Mouse (Mus musculus) stomach, embryonic 15.5 days (tissue): Measurements from ENCODE around the gene Gm49387. TPM values are rescaled to one million over a fixed set of nuclear protein-coding genes. Genes with fewer than 3 reads are reported as not detected.
A peak's percentile ranks its signal among the peaks of the same experiment; 100 is the strongest.

Source experiments
- ATAC-seq: fragments of 200-750 bp; cut with Nextera tagmentation; 2 replicates; pipeline ENCODE4 v1.8.0; 2017; ENCODE audit warnings: low read depth, moderate number of reproducible peaks, moderate TSS enrichment; ENCODE audit not compliant: insufficient read depth, low FRiP score
- H3K27ac ChIP-seq: fragments of 300-500 bp; sonication (generic); 2 replicates; pipeline ENCODE4 v1.5.1; 2015; ENCODE audit warnings: mild to moderate bottlenecking, inconsistent platforms
- H3K27me3 ChIP-seq: fragments of 300-500 bp; sonication (generic); replicated peaks from 2 replicates; pipeline ENCODE4 v1.6.1; 2015; ENCODE audit warnings: inconsistent platforms
- H3K36me3 ChIP-seq: fragments of 300-500 bp; sonication (generic); 2 replicates; pipeline ENCODE4 v1.6.1; 2015; ENCODE audit warnings: inconsistent platforms
- H3K4me1 ChIP-seq: fragments of 300-500 bp; sonication (generic); 2 replicates; pipeline ENCODE4 v1.6.1; 2015; ENCODE audit warnings: inconsistent platforms
- H3K4me2 ChIP-seq: fragments of 300-500 bp; sonication (generic); 2 replicates; pipeline ENCODE4 v1.6.1; 2015; ENCODE audit warnings: mild to moderate bottlenecking, inconsistent platforms
- H3K4me3 ChIP-seq: fragments of 300-500 bp; sonication (generic); replicated peaks from 2 replicates; pipeline ENCODE4 v1.5.1; 2015; ENCODE audit warnings: inconsistent platforms
- H3K9ac ChIP-seq: fragments of 300-500 bp; sonication (generic); 2 replicates; pipeline ENCODE4 v1.6.1; 2015; ENCODE audit warnings: inconsistent platforms
- H3K9me3 ChIP-seq: fragments of 300-500 bp; sonication (generic); 2 replicates; pipeline ENCODE4 v1.6.1; 2016; ENCODE audit warnings: inconsistent platforms
- WGBS: fragments of 180-500 bp; shearing (Covaris S2); methylation state at CpG from one replicate; pipeline ENCODE4 v1.1.7; 2015; 5-methylcytosine and 5-hydroxymethylcytosine counted together
- polyA plus RNA-seq: library from polyadenylated mRNA; unstranded; fragments of >200 nt; fragmentation: Nextera tagmentation; extraction: Ambion mirVana; gene quantifications from 2 replicates; pipeline ENCODE4 v1.2.1, GENCODE M21; 2015

Gene Gm49387
- polyA plus RNA-seq, 1 experiment from 2014 or later, result not detected

- ATAC-seq, result 0 out of 2 replicates have a peak, but pooled peaks have one; percentile 5
- peaks cover 36% of the 10 kb centered on the region for H3K4me1 ChIP-seq
Observed at GRCm38 (mm10) chr14:31659501-31660181, 19.0 kb upstream of the Gm49387 start.

GRCm38 (mm10) chr14:31658126-31658680 lies 17.5 kb upstream of the Gm49387 start:
- Histone ChIP-seq H3K4me1 (peaks cover 27% of the 10 kb centered on the region), H3K9me3 (no peaks in the 10 kb centered on the region), H3K27ac (no peak overlapping the region), H3K4me2 (no peak overlapping the region), H3K4me3 (no peak overlapping the region), H3K9ac (no peak overlapping the region), H3K27me3 (no peaks in the 10 kb centered on the region), H3K36me3 (no peaks in the 10 kb centered on the region)
- no peak for ATAC-seq
- 88% methylated on average over 8 of the region's 8 CpGs for WGBS

More at GRCm38 (mm10) chr14:31659501-31660181, 19.0 kb upstream of the Gm49387 start:
- WGBS, result 58% methylated on average over 10 of the region's 10 CpGs
- Histone ChIP-seq H3K9ac (no peak overlapping the region), H3K4me3 (no peak overlapping the region), H3K27me3 (no peaks in the 10 kb centered on the region), H3K9me3 (no peaks in the 10 kb centered on the region), H3K4me2 (no peak overlapping the region), H3K27ac (peak overlapping the region; percentile 97), H3K36me3 (no peaks in the 10 kb centered on the region)

GRCm38 (mm10) chr14:31656857-31657645 lies 16.4 kb upstream of the Gm49387 start:
- WGBS, result 21% methylated on average over 5 of the region's 5 CpGs
- Histone ChIP-seq H3K27ac (no peak overlapping the region), H3K4me1 (peaks cover 17% of the 10 kb centered on the region), H3K27me3 (no peaks in the 10 kb centered on the region), H3K9me3 (no peaks in the 10 kb centered on the region), H3K4me2 (no peak overlapping the region), H3K4me3 (no peak overlapping the region), H3K36me3 (no peaks in the 10 kb centered on the region), H3K9ac (no peak overlapping the region)
- no peak for ATAC-seq

GRCm38 (mm10) chr14:31656386-31656785 lies 15.7 kb upstream of the Gm49387 start:
- no peak overlapping the region for H3K9ac ChIP-seq
- no peaks in the 10 kb centered on the region for H3K36me3 ChIP-seq
- H3K9me3 ChIP-seq, result no peaks in the 10 kb centered on the region
- peaks cover 18% of the 10 kb centered on the region for H3K4me1 ChIP-seq
- no peak for ATAC-seq
- H3K27ac ChIP-seq, result no peak overlapping the region
- H3K4me3 ChIP-seq, result no peak overlapping the region
- WGBS, result 72% methylated on average over 7 of the region's 7 CpGs
- H3K4me2 ChIP-seq, result no peak overlapping the region
- H3K27me3 ChIP-seq, result no peaks in the 10 kb centered on the region

GRCm38 (mm10) chr14:31655406-31655805 lies 14.7 kb upstream of the Gm49387 start:
- WGBS, result 86% methylated on average over 14 of the region's 14 CpGs
- Histone ChIP-seq H3K9me3 (no peaks in the 10 kb centered on the region), H3K4me3 (no peak overlapping the region), H3K36me3 (no peaks in the 10 kb centered on the region), H3K27ac (no peak overlapping the region), H3K4me1 (peaks cover 13% of the 10 kb centered on the region), H3K27me3 (no peaks in the 10 kb centered on the region), H3K9ac (no peak overlapping the region), H3K4me2 (no peak overlapping the region)
- no peak for ATAC-seq

- no peak for ATAC-seq
- Histone ChIP-seq H3K9ac (no peak overlapping the region), H3K36me3 (no peaks in the 10 kb centered on the region), H3K4me2 (no peak overlapping the region), H3K4me1 (peaks cover 13% of the 10 kb centered on the region), H3K4me3 (no peak overlapping the region), H3K27me3 (no peaks in the 10 kb centered on the region), H3K27ac (no peak overlapping the region), H3K9me3 (no peaks in the 10 kb centered on the region)
- WGBS, result 90% methylated on average over 5 of the region's 5 CpGs
Observed at GRCm38 (mm10) chr14:31654816-31655215, 14.1 kb upstream of the Gm49387 start.

GRCm38 (mm10) chr14:31653101-31653875 lies 12.6 kb upstream of the Gm49387 start:
- no peak for ATAC-seq
- H3K4me1 ChIP-seq, result peaks cover 7% of the 10 kb centered on the region; the same call in 1 of the 2 replicates
- no peaks in the 10 kb centered on the region for H3K36me3 ChIP-seq
- H3K4me3 ChIP-seq, result no peak overlapping the region
- no peaks in the 10 kb centered on the region for H3K27me3 ChIP-seq
- 76% methylated on average over 14 of the region's 14 CpGs for WGBS
- no peak overlapping the region for H3K9ac ChIP-seq
- no peak overlapping the region for H3K27ac ChIP-seq
- H3K4me2 ChIP-seq, result no peak overlapping the region
- H3K9me3 ChIP-seq, result no peaks in the 10 kb centered on the region

- Histone ChIP-seq H3K27me3 (no peaks in the 10 kb centered on the region), H3K4me1 (peaks cover 7% of the 10 kb centered on the region; the same call in 1 of the 2 replicates), H3K9ac (no peak overlapping the region), H3K4me2 (no peak overlapping the region), H3K9me3 (no peaks in the 10 kb centered on the region), H3K27ac (no peak overlapping the region), H3K36me3 (no peaks in the 10 kb centered on the region), H3K4me3 (no peak overlapping the region)
- ATAC-seq, result no peak
- WGBS, result 66% methylated on average over 1 of the region's 1 CpGs
Observed at GRCm38 (mm10) chr14:31652624-31653023, 11.9 kb upstream of the Gm49387 start.

GRCm38 (mm10) chr14:31652106-31652505 lies 11.4 kb upstream of the Gm49387 start:
- H3K4me1 ChIP-seq, result peaks cover 3% of the 10 kb centered on the region; the same call in 1 of the 2 replicates
- no peaks in the 10 kb centered on the region for H3K9me3 ChIP-seq
- WGBS, result 49% methylated on average over 5 of the region's 5 CpGs

GRCm38 (mm10) chr14:31651206-31651605 lies 10.5 kb upstream of the Gm49387 start:
- ATAC-seq, result no peak
- Histone ChIP-seq H3K36me3 (no peaks in the 10 kb centered on the region), H3K4me2 (no peak overlapping the region), H3K4me1 (peaks cover 3% of the 10 kb centered on the region; the same call in 1 of the 2 replicates), H3K4me3 (no peak overlapping the region), H3K27ac (no peak overlapping the region), H3K9me3 (no peaks in the 10 kb centered on the region), H3K27me3 (no peaks in the 10 kb centered on the region), H3K9ac (no peak overlapping the region)
- 59% methylated on average over 7 of the region's 7 CpGs for WGBS

More at GRCm38 (mm10) chr14:31652106-31652505, 11.4 kb upstream of the Gm49387 start:
- H3K27ac ChIP-seq, result no peak overlapping the region
- no peaks in the 10 kb centered on the region for H3K27me3 ChIP-seq
- H3K9ac ChIP-seq, result no peak overlapping the region
- H3K36me3 ChIP-seq, result no peaks in the 10 kb centered on the region
- no peak overlapping the region for H3K4me2 ChIP-seq
- ATAC-seq, result no peak
- H3K4me3 ChIP-seq, result no peak overlapping the region

GRCm38 (mm10) chr14:31650347-31650746 lies 9.7 kb upstream of the Gm49387 start:
- H3K36me3 ChIP-seq, result no peaks in the 10 kb centered on the region
- 95% methylated on average over 3 of the region's 3 CpGs for WGBS
- H3K9me3 ChIP-seq, result no peaks in the 10 kb centered on the region
- peaks cover 3% of the 10 kb centered on the region; the same call in 1 of the 2 replicates for H3K4me1 ChIP-seq
- ATAC-seq, result no peak
- H3K4me3 ChIP-seq, result no peak overlapping the region
- no peaks in the 10 kb centered on the region for H3K27me3 ChIP-seq
- no peak overlapping the region for H3K4me2 ChIP-seq
- H3K9ac ChIP-seq, result no peak overlapping the region
- no peak overlapping the region for H3K27ac ChIP-seq
